Mouse (Mus musculus) CH12.LX (cell line): Measurements from ENCODE around the gene Anxa4. TPM values are rescaled to one million over a fixed set of nuclear protein-coding genes. Genes with fewer than 3 reads are reported as not detected.

ENCODE experiments used
- DNase-seq: peaks from one replicate; pipeline ENCODE4 v3.0.0-alpha.2; 2013; ENCODE audit errors: extremely low read depth
- H3K27ac ChIP-seq: 2 replicates; pipeline ENCODE4 v1.5.1; 2012; ENCODE audit warnings: low read depth, mild to moderate bottlenecking, control low read depth, moderate library complexity; ENCODE audit not compliant: insufficient read depth
- H3K27me3 ChIP-seq: replicated peaks from 2 replicates; pipeline ENCODE3; 2012; ENCODE audit warnings: inconsistent platforms
- H3K36me3 ChIP-seq, 2 experiments: replicated peaks in 1 of 2; 2 replicates each; pipeline versions ENCODE3 to v1.6.1; 2012; ENCODE audit warnings: inconsistent platforms in 1 of 2, low read length in 1 of 2, mild to moderate bottlenecking in 1 of 2, mixed read lengths in 1 of 2, moderate library complexity in 1 of 2; ENCODE audit not compliant: control insufficient read depth in 1 of 2, insufficient read depth in 1 of 2
- H3K4me1 ChIP-seq, 2 experiments: 2 replicates each; pipeline ENCODE4 v1.6.1; 2012; ENCODE audit warnings: inconsistent platforms in 1 of 2, moderate library complexity in 1 of 2; ENCODE audit not compliant: insufficient read depth in 2 of 2, control insufficient read depth in 1 of 2
- H3K4me2 ChIP-seq: 2 replicates; pipeline ENCODE4 v1.6.1; 2012; ENCODE audit warnings: low read depth, mild to moderate bottlenecking, control low read depth; ENCODE audit not compliant: poor library complexity, insufficient read depth, severe bottlenecking
- H3K4me3 ChIP-seq, 3 experiments: fragments of 150-350 bp in 1 of 3; sonication (generic) in 1 of 3; replicated peaks in 1 of 3; 2 replicates each; pipeline versions ENCODE3 to v1.5.1; 2011 to 2012; ENCODE audit warnings: low read depth in 2 of 3, low read length in 2 of 3, mild to moderate bottlenecking in 2 of 3, moderate library complexity in 2 of 3, control low read depth in 1 of 3, improper control_type of control experiment in 1 of 3, inconsistent platforms in 1 of 3, mixed read lengths in 1 of 3; ENCODE audit not compliant: poor library complexity in 1 of 3
- H3K79me2 ChIP-seq: replicated peaks from 2 replicates; pipeline ENCODE4 v1.6.1; 2012; ENCODE audit warnings: mild to moderate bottlenecking, moderate library complexity; ENCODE audit not compliant: control insufficient read depth, poor library complexity, insufficient read depth, severe bottlenecking; ENCODE audit errors: extremely low read depth
- H3K9ac ChIP-seq: 2 replicates; pipeline ENCODE4 v1.6.1; 2012; ENCODE audit warnings: low read depth, mild to moderate bottlenecking, control low read depth, moderate library complexity; ENCODE audit not compliant: insufficient read depth
- H3K9me3 ChIP-seq: replicated peaks from 2 replicates; pipeline ENCODE3; 2012; ENCODE audit warnings: low read length, inconsistent platforms, mixed read lengths
- ELF1 ChIP-seq: IDR thresholded peaks from 2 replicates; pipeline ENCODE4 v1.6.1; 2014; ENCODE audit warnings: low read depth, mild to moderate bottlenecking, inconsistent platforms, low read length, improper control_type of control experiment
- GABPA ChIP-seq: IDR thresholded peaks from 2 replicates; pipeline ENCODE4 v1.6.1; 2012; ENCODE audit warnings: low read depth, low read length, improper control_type of control experiment, inconsistent platforms; ENCODE audit not compliant: insufficient replicate concordance
- HCFC1 ChIP-seq: IDR thresholded peaks from 2 replicates; pipeline ENCODE4 v1.6.1; 2012; ENCODE audit warnings: low read depth, mild to moderate bottlenecking, inconsistent platforms, low read length, improper control_type of control experiment
- IRF4 ChIP-seq: IDR thresholded peaks from 2 replicates; pipeline ENCODE4 v1.6.1; 2014; ENCODE audit warnings: low read depth, mild to moderate bottlenecking, inconsistent platforms, low read length, improper control_type of control experiment
- JUN ChIP-seq: IDR thresholded peaks from 2 replicates; pipeline ENCODE4 v1.6.1; 2011; ENCODE audit warnings: low read depth, mild to moderate bottlenecking, low read length, improper control_type of control experiment, moderate library complexity; ENCODE audit not compliant: insufficient read depth
- JUND ChIP-seq: conservative IDR thresholded peaks from 2 replicates; pipeline ENCODE4 v1.6.1; 2011; ENCODE audit warnings: low read depth, low read length, improper control_type of control experiment
- KAT2A ChIP-seq: IDR thresholded peaks from 2 replicates; pipeline ENCODE4 v1.6.1; 2012; ENCODE audit warnings: low read length, improper control_type of control experiment, inconsistent platforms; ENCODE audit not compliant: insufficient replicate concordance
- MXI1 ChIP-seq: IDR thresholded peaks from 2 replicates; pipeline ENCODE4 v1.6.1; 2011; ENCODE audit warnings: mild to moderate bottlenecking, low read depth, low read length, improper control_type of control experiment
- NELFE ChIP-seq: IDR thresholded peaks from 2 replicates; pipeline ENCODE4 v1.6.1; 2011; ENCODE audit warnings: low read depth, low read length, improper control_type of control experiment
- PAX5 ChIP-seq: IDR thresholded peaks from 2 replicates; pipeline ENCODE4 v1.6.1; 2012; ENCODE audit warnings: low read length, inconsistent platforms, mixed read lengths
- POLR2AphosphoS2 ChIP-seq: IDR thresholded peaks from 2 replicates; pipeline ENCODE4 v1.6.1; 2011; ENCODE audit warnings: low read depth, low read length, improper control_type of control experiment
- RAD21 ChIP-seq: IDR thresholded peaks from 2 replicates; pipeline ENCODE4 v1.6.1; 2011; ENCODE audit warnings: low read depth, mild to moderate bottlenecking, low read length, improper control_type of control experiment, moderate library complexity
- RCOR1 ChIP-seq: conservative IDR thresholded peaks from 2 replicates; pipeline ENCODE4 v1.6.1; 2012; ENCODE audit warnings: low read depth, mild to moderate bottlenecking, inconsistent platforms, low read length, improper control_type of control experiment
- SMC3 ChIP-seq: IDR thresholded peaks from 2 replicates; pipeline ENCODE4 v1.6.1; 2011; ENCODE audit warnings: low read depth, low read length, improper control_type of control experiment
- TBP ChIP-seq: conservative IDR thresholded peaks from 2 replicates; pipeline ENCODE4 v1.6.1; 2011; ENCODE audit warnings: low read depth, low read length, improper control_type of control experiment
- USF2 ChIP-seq: conservative IDR thresholded peaks from 2 replicates; pipeline ENCODE4 v1.6.1; 2011; ENCODE audit warnings: low read depth, low read length, improper control_type of control experiment
- ZKSCAN1 ChIP-seq: IDR thresholded peaks from 2 replicates; pipeline ENCODE4 v1.6.1; 2012; ENCODE audit warnings: low read depth, inconsistent platforms, low read length, improper control_type of control experiment, borderline replicate concordance
- ZMIZ1 ChIP-seq: IDR thresholded peaks from 2 replicates; pipeline ENCODE4 v1.6.1; 2012; ENCODE audit warnings: low read depth, mild to moderate bottlenecking, inconsistent platforms, low read length, improper control_type of control experiment
- ZNF384 ChIP-seq: IDR thresholded peaks from 2 replicates; pipeline ENCODE4 v1.6.1; 2012; ENCODE audit warnings: low read depth, low read length, improper control_type of control experiment, inconsistent platforms
- dilution Hi-C: fragments of 300-500 bp; cut with MboI; formaldehyde crosslinking; loops from 2 replicates; pipeline ENCODE4 v1.14.3; 2020; ENCODE audit warnings: low sequenced_read_pairs; ENCODE audit not compliant: extremely low pct_unique_long_range_greater_than_20kb, extremely low pct_ligation_motif_present
- in situ Hi-C: fragments of 300-500 bp; cut with MboI; formaldehyde crosslinking; loops from 3 replicates; pipeline ENCODE4 v1.14.3; 2019; ENCODE audit warnings: low sequenced_read_pairs, low pct_ligation_motif_present, low pct_unique_long_range_greater_than_20kb, mixed read lengths
- polyA plus RNA-seq: library from polyadenylated mRNA; unstranded; fragments of >175 nt; gene quantifications from 2 replicates; pipeline ENCODE4 v1.2.1, GENCODE M21; 2012; ENCODE audit warnings: low read depth; ENCODE audit not compliant: insufficient read length
- total RNA-seq, 2 experiments: library from RNA; depleted of rRNA; stranded (reverse); fragments of 300-350 nt in 1 of 2; fragments of >200 nt in 1 of 2; gene quantifications; 2 replicates each; pipeline ENCODE4 v1.2.3; 2012 to 2014

Gene Anxa4
- total and polyA plus RNA-seq, 3 experiments: 10.8 to 17.1 (median 13.7) TPM

DNA sequence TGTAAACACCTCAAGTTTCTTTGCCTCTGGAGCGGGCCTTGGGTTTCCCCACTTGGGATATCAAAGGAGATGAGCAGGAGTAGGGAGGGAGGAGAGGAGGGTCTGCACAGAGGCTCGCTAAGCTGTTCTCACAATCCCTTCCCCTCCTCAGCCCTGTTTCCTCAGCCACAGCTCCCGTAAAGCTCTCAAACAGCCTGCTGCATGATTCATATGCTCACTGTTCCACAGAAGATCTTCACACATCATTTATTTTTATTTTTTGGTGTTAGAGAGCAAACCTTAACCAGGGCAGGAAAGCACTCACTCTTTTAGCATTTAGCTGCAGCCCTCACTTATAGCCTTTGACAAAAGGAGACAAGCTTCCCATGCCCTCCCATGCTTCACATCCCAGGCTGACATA is 71.4 kb downstream of the Anxa4 start:
- dilution Hi-C loops: no loop called here
- Histone ChIP-seq H3K27ac (no peak overlapping the region), H3K27me3 (no peaks in the 10 kb centered on the region), H3K36me3 (peaks cover 0 to 37% of the 10 kb centered on the region in 2 experiments), H3K79me2 (no peaks in the 10 kb centered on the region), H3K4me3 (no peak overlapping the region), H3K9ac (no peak overlapping the region), H3K4me1 (no peaks in the 10 kb centered on the region), H3K4me2 (no peak overlapping the region), H3K9me3 (no peaks in the 10 kb centered on the region)
- TF ChIP-seq MXI1: no peak
- no peak for TF ChIP-seq NELFE
- no peak for TF ChIP-seq RAD21
- TF ChIP-seq PAX5: no peak
- TF ChIP-seq KAT2A: no peak
- TF ChIP-seq RCOR1: no peak
- TF ChIP-seq SMC3: no peak
- TF ChIP-seq JUN: no peak
- no peak for TF ChIP-seq IRF4
- no peak for TF ChIP-seq ELF1
- no peak for TF ChIP-seq POLR2AphosphoS2
- no peak for TF ChIP-seq TBP
- TF ChIP-seq ZNF384: no peak
- no peak for TF ChIP-seq GABPA
- no peak for DNase-seq
- in situ Hi-C loops: no loop called here

DNA sequence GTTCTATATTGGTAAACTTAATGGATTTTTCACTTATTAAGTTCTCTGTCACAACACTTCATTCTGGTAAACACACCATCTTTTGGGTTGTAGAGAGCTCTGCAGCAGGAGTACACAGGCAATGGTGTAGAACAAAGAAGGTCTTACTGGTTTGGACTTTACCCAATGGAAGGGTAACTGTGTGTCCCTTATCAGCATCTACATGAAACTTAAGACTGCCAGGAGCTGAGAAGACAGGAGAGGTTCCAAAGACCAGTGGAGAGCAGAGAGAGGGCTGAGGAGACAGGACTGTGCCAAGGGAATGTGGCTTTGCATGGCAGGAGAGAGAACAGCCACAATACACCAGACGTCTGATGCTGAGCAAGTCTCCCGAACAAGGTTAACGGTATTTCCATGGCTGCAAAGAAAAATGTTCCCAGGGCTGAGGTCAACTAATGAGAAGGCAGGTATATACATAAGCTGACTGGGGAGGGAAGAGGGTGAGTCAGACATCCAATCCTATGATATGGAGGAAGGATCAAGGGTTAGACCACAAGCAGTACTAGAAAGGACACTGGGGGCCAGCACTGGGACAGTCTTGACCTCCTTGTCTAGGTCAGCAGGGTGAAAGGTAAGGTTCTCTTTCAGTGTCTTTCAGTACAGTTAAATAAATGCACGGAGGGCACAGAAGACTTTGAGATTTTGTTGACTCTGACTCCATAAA is 85.2 kb downstream of the Anxa4 start:
- no peaks in the 10 kb centered on the region for H3K9me3 ChIP-seq
- in situ Hi-C loops (no loop called here), dilution Hi-C loops (no loop called here)
- no peaks in the 10 kb centered on the region for H3K27me3 ChIP-seq
- no peak overlapping the region for H3K4me3 ChIP-seq
- TF ChIP-seq ZKSCAN1 (no peak), HCFC1 (no peak), GABPA (no peak), ELF1 (no peak), ZMIZ1 (no peak), POLR2AphosphoS2 (no peak), TBP (no peak), RCOR1 (no peak), JUND (no peak), USF2 (no peak)
- no peak overlapping the region for H3K4me2 ChIP-seq
- H3K4me1 ChIP-seq: no peaks in the 10 kb centered on the region
- H3K27ac ChIP-seq: no peak overlapping the region
- no peaks in the 10 kb centered on the region for H3K79me2 ChIP-seq
- H3K9ac ChIP-seq: no peak overlapping the region
- H3K36me3 ChIP-seq: peaks cover 9 to 48% of the 10 kb centered on the region in 2 experiments
- DNase-seq: no peak
